Comparison of ENCODE assay signal across 10 mouse cellular contexts in the genomic region with DNA sequence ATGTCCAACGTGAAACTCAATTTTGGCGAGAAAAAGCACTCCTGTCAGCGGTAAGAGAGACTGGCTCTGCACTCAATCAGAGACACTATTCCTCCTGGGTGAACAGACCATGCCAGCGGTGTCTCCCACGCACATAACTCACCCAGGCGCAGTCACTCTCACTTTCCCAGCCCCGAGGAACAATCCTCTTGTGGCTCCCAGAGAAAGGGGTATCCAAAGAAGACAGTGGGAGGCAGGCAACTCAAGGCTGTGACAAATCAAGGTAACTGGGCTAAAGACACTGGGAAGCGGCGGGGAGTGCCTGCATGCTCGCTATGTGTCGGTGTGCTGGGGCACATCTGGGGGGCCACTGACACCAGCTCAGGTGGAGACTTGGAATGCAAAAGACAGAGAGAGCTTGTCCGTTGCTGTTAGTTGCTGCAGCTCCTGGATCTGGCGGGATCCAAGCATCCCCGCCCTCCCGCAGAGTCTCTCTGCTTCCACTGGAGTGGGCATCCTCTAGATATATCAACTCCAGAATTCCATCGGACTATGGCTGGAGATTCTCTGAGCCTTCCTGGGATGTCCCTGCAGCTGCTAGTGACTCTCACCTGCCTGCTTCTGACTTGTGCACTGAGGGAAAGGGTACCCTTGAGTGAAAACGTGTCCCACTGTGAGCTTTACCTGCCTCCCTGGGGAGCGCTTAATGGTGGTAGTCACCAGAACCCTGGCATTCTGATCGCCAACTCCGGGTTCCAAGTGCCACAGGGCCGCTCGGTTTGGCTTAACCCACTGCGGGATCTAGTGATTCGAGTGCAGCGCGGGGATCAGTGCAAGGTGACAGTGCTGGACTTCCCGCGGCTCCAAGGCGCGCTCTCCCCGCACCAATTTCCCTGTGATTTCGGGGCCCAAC. TPM values are rescaled to one million over a fixed set of nuclear protein-coding genes. Genes with fewer than 3 reads are reported as not detected.
DNase-seq lines count a peak whose midpoint lies in the region; ATAC-seq lines count a peak whose summit lies in the region.
"Had no signal": no experiment of that assay in that cellular context is flagged by ENCODE, and none has a peak within 500 bp of the region (broad histone marks: within the 10 kb centered on the region; RNA-seq: fewer than 3 reads in every experiment).

A gene (plus strand): TSS at position 532 of the 892 bp plus-strand sequence.

- H3K27me3 ChIP-seq in forebrain, embryonic 11.5 days (ENCODE audit: control insufficient read depth, insufficient read depth, low read length) = peaks cover 18% of the 10 kb centered on the region

- H3K4me3 ChIP-seq in forebrain, embryonic 11.5 days (ENCODE audit: low read depth, low read length) = peak within 1 kb of the TSS; percentile 11; the same call in 1 of the 2 replicates

- peak within 1 kb of the TSS; percentile 42 for H3K4me2 ChIP-seq in forebrain, embryonic 11.5 days (ENCODE audit: low read depth, low read length, severe bottlenecking)

- ATAC-seq in forebrain, embryonic 11.5 days (replicated peaks; ENCODE audit: low FRiP score) = no peak
- ATAC-seq in megakaryocyte-erythroid progenitor cell, adult 5-6 weeks (replicated peaks; ENCODE audit: low FRiP score, low TSS enrichment, poor library complexity, severe bottlenecking) = 0 out of 2 replicates have a peak, but pooled peaks have one; percentile 24

- H3K9me3 ChIP-seq in forebrain, embryonic 11.5 days (ENCODE audit: control insufficient read depth, low read length) = no peaks in the 10 kb centered on the region

- WGBS in forebrain, embryonic 11.5 days = 1% methylated on average over 32 of the region's 32 CpGs

- no peaks in the 10 kb centered on the region for H3K36me3 ChIP-seq in forebrain, embryonic 11.5 days (ENCODE audit: control insufficient read depth, insufficient read depth, low read length)

- no peak within 1 kb of the TSS for H3K9ac ChIP-seq in forebrain, embryonic 11.5 days (ENCODE audit: low read length)

- no peak within 1 kb of the TSS for H3K27ac ChIP-seq in forebrain, embryonic 11.5 days (ENCODE audit: low read depth, low read length)

- DNase-seq in frontal cortex, postnatal 36 days (ENCODE audit: low spot score in 2 of 2) = peak; percentile 3 to 9
- no peak for DNase-seq in frontal cortex, postnatal 10 days (ENCODE audit: low spot score in 2 of 2)
- DNase-seq in 3134 (ENCODE audit: extremely low read depth, insufficient read length, low spot score) = peak; percentile 5
- DNase-seq in forebrain, embryonic 11.5 days (ENCODE audit: low spot score) = peak; percentile 52
- no peak for DNase-seq in urinary bladder, postnatal 14 days (ENCODE audit: low spot score)
- no peak for DNase-seq in cerebellum, postnatal 4 days (ENCODE audit: low spot score in 2 of 2)
- DNase-seq in left cerebral cortex, postnatal 14 days (ENCODE audit: low spot score in 2 of 2) = no peak
- DNase-seq: cerebellum, adult 9-10 months had no signal

- intact Hi-C loops in left cerebral cortex, postnatal 14 days (cut with DNase I) = no loop called here

- peaks cover 5% of the 10 kb centered on the region; the same call in 1 of the 2 replicates for H3K4me1 ChIP-seq in forebrain, embryonic 11.5 days (replicated peaks; ENCODE audit: control insufficient read depth, insufficient read depth, low read length)

RNA-seq across cellular contexts. Expression of the gene that starts here (rescaled TPM):
- not detected in 2 replicates for polyA plus RNA-seq in forebrain, embryonic 11.5 days (2014; fragmentation: Nextera tagmentation; extraction: Ambion mirVana)
- not detected in 2 replicates for total RNA-seq in megakaryocyte-erythroid progenitor cell, adult 5-6 weeks (2014; fragmentation: Nextera tagmentation)
- not detected in 2 replicates for total RNA-seq in megakaryocyte-erythroid progenitor cell, adult 5-6 weeks (2017)
- total RNA-seq in left cerebral cortex, postnatal 14 days (2021) = under 1 TPM; 0.11 to 0.40 TPM
- polyA plus RNA-seq: liver, adult 2 months had no signal

Comparison
In these comparisons a context has a peak if more than half of its experiments do, and no peak if none do; other contexts are left out.
1. DNase-seq: peak in frontal cortex, postnatal 36 days (2 of 2) and 3134 (single experiment); none in frontal cortex, postnatal 10 days (0 of 2), urinary bladder, postnatal 14 days (single experiment), cerebellum, postnatal 4 days (0 of 2) and left cerebral cortex, postnatal 14 days (0 of 2).
2. Peak in DNase-seq, H3K4me3 ChIP-seq and H3K4me2 ChIP-seq in forebrain, embryonic 11.5 days; RNA of the gene not detected or under 1 TPM.
3. Peak in ATAC-seq in megakaryocyte-erythroid progenitor cell, adult 5-6 weeks; RNA of the gene not detected or under 1 TPM.